Mouse (Mus musculus): Measurements from ENCODE around the gene Ttc30a2.
"Not testable (repeated sequence)": the region's sequence is repeated elsewhere in the genome, so short reads cannot be mapped to it uniquely, and the experiment has no call there.

Ttc30a2 gene

GRCm38 (mm10) chr2:75938117-75939063, 39.6 kb downstream of the Ttc30a2 start, which contains the start of gene Ttc30b:
Gene Ttc30b, minus strand, starts transcription at chr2:75938585.
- in situ Hi-C loops (cut with MboI; ENCODE audit: unreplicated experiment in 2 of 2), result no loop called here

- in situ Hi-C loops (cut with MboI; ENCODE audit: unreplicated experiment in 2 of 2), result not testable (repeated sequence)
These were observed 40.4 kb downstream of the Ttc30a2 start for GRCm38 (mm10) chr2:75937520-75938116.

GRCm38 (mm10) chr2:75936685-75937084, 41.3 kb downstream of the Ttc30a2 start:
- in situ Hi-C loops (cut with MboI; ENCODE audit: unreplicated experiment in 2 of 2), result not testable (repeated sequence)

- in situ Hi-C loops (cut with MboI; ENCODE audit: unreplicated experiment in 2 of 2), result no loop called here
These were observed 44.4 kb downstream of the Ttc30a2 start for GRCm38 (mm10) chr2:75933541-75933940.

GRCm38 (mm10) chr2:75930941-75931340, 47.0 kb downstream of the Ttc30a2 start:
- in situ Hi-C loops (cut with MboI; ENCODE audit: unreplicated experiment in 2 of 2), result no loop called here

GRCm38 (mm10) chr2:75929786-75930444, 48.1 kb downstream of the Ttc30a2 start:
- in situ Hi-C loops (cut with MboI; ENCODE audit: unreplicated experiment in 2 of 2), result no loop called here

GRCm38 (mm10) chr2:75929141-75929540, 48.8 kb downstream of the Ttc30a2 start:
- in situ Hi-C loops (cut with MboI; ENCODE audit: unreplicated experiment in 2 of 2), result no loop called here

- in situ Hi-C loops (cut with MboI; ENCODE audit: unreplicated experiment in 2 of 2), result no loop called here
These were observed 50.0 kb downstream of the Ttc30a2 start for GRCm38 (mm10) chr2:75928011-75928410.

- in situ Hi-C loops (cut with MboI; ENCODE audit: unreplicated experiment in 2 of 2), result no loop called here
These were observed 51.9 kb downstream of the Ttc30a2 start for GRCm38 (mm10) chr2:75926061-75926460.
